Comparison of ENCODE assay signal across 25 mouse cellular contexts in genomic region chr5:23596326-23596965, GRCm38 (mm10).
A peak's percentile ranks its signal among the peaks of the same experiment; 100 is the strongest.
DNase-seq lines count a peak whose midpoint lies in the region; ATAC-seq and TF ChIP-seq lines count a peak whose summit lies in the region.
"Had no signal": no experiment of that assay in that cellular context is flagged by ENCODE, and none has a peak within 500 bp of the region (broad histone marks: within the 10 kb centered on the region; RNA-seq: fewer than 3 reads in every experiment).

No protein-coding gene starts in this region.

- DNase-seq in left cerebral cortex, adult 2 months (ENCODE audit: extremely low spot score in 1 of 2, low spot score in 2 of 2): no peak
- DNase-seq in left cerebral cortex, postnatal 14 days (ENCODE audit: low spot score in 2 of 2): no peak
- peak; percentile 77 for DNase-seq in ZHBTc4 (ENCODE audit: low read depth, low spot score)
- no peak for DNase-seq in right cerebral cortex, postnatal 25 days
- DNase-seq in gastrocnemius, adult 8-10 months (ENCODE audit: low spot score in 2 of 2): no peak
- DNase-seq in right cerebral cortex, adult 18-20 months: no peak
- DNase-seq: adrenal gland, adult 2 months; adrenal gland, postnatal 36 days; cerebellum, adult 18-20 months; cerebellum, postnatal 25 days; gastrocnemius, postnatal 36 days; heart, postnatal 14 days; kidney, adult 8-10 months; kidney, postnatal 4 days; lung, postnatal 36 days; midbrain, embryonic 14.5 days had no signal

- no peak for TF ChIP-seq CTCF in left cerebral cortex, adult 2 months (IDR thresholded peaks at IDR 0.05)

- ATAC-seq in megakaryocyte-erythroid progenitor cell, adult 5-6 weeks (replicated peaks; ENCODE audit: low FRiP score, low TSS enrichment, poor library complexity, severe bottlenecking): peak; percentile 48; the same call in 1 of the 2 replicates
- ATAC-seq: activated CD4-positive, CD25-positive, alpha-beta regulatory T cell, adult 4 months; forebrain, embryonic 13.5 days; hindbrain, embryonic 16.5 days; Patski had no signal

- no peak overlapping the region for H3K4me3 ChIP-seq in left cerebral cortex, adult 2 months
- H3K4me3 ChIP-seq: forebrain, embryonic 13.5 days; hindbrain, embryonic 10.5 days; limb, embryonic 13.5 days; lung, embryonic 15.5 days had no signal

- intact Hi-C loops in left cerebral cortex, adult 2 months (cut with DNase I): no loop called here
- intact Hi-C loops in left cerebral cortex, postnatal 14 days (cut with DNase I): no loop called here

- H3K27ac ChIP-seq in left cerebral cortex, adult 2 months: peak overlapping the region; percentile 29
- H3K27ac ChIP-seq: forebrain, embryonic 13.5 days; hindbrain, embryonic 10.5 days; kidney, postnatal 0 days; limb, embryonic 13.5 days; lung, embryonic 15.5 days had no signal
